Mouse (Mus musculus) cerebellum, adult 2 months (tissue): ENCODE measurements around the gene Fnip2.

Source experiments
- CTCF ChIP-seq: fragments of 200-500 bp; IDR thresholded peaks from 2 replicates; pipeline ENCODE4 v1.5.1; 2011; ENCODE audit warnings: low read depth, mild to moderate bottlenecking, control low read depth, low read length, moderate library complexity, borderline replicate concordance; ENCODE audit not compliant: insufficient read depth
- POLR2A ChIP-seq: fragments of 200-500 bp; IDR thresholded peaks from 2 replicates; pipeline ENCODE4 v1.6.1; 2011; ENCODE audit warnings: low read length, control low read depth, borderline replicate concordance; ENCODE audit not compliant: insufficient read depth

DNA sequence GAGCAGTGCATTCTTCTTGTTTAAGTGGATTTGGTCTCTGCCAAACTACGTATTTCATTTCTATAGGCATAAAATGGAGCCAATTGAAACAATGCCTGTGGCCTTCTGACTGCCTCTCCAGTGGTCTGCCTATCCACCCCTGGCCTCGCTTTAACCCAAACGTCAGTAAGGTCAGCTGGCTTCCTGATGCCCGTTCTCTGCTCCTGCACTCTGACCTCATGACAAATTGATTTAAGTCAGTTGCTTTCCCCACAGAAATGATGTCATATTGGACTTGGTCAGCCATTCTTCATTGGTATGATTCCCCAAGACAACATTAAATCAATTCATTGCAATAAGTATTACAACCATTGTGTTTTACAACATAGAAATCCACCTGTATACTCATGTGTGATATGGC lies 159.1 kb downstream of the Fnip2 start:
- TF ChIP-seq CTCF: no peak
- TF ChIP-seq POLR2A: no peak
